Mouse (Mus musculus): ENCODE measurements around the gene Edf1. TPM values are rescaled to one million over a fixed set of nuclear protein-coding genes. Genes with fewer than 3 reads are reported as not detected.

Edf1 gene
- polyA plus RNA-seq, 1 experiment from 2014 or later = 295 TPM

- TF ChIP-seq CTCF (IDR thresholded peaks at IDR 0.05; ENCODE audit: low read depth) = no peak
- Histone ChIP-seq H3K9ac (no peak overlapping the region), H3K27me3 (ENCODE audit: insufficient read depth, low read length) (peaks cover 16% of the 10 kb centered on the region), H3K27ac (ENCODE audit: low read depth) (no peak overlapping the region), H3K4me2 (no peak overlapping the region), H3K4me1 (ENCODE audit: insufficient read depth) (0 out of 2 replicates have a peak, but pooled peaks cover 3% of the 10 kb centered on the region), H3K9me3 (ENCODE audit: low read depth, low read length) (no peaks in the 10 kb centered on the region), H3K4me3 (ENCODE audit: low read depth, low read length) (no peak overlapping the region), H3K36me3 (ENCODE audit: insufficient read depth) (peaks cover 65% of the 10 kb centered on the region)
- no peak for DNase-seq
- no peak for ATAC-seq (ENCODE audit: insufficient read depth)
- 72% methylated on average over 4 of the region's 4 CpGs for WGBS
Observed at GRCm38 (mm10) chr2:25584856-25585255, 27.2 kb downstream of the Edf1 start.

- peaks cover 73% of the 10 kb centered on the region for H3K36me3 ChIP-seq (ENCODE audit: insufficient read depth)
- DNase-seq (no peak), ATAC-seq (ENCODE audit: insufficient read depth) (no peak)
- peaks cover 8% of the 10 kb centered on the region for H3K27me3 ChIP-seq (ENCODE audit: insufficient read depth, low read length)
- no peak overlapping the region for H3K4me2 ChIP-seq
- H3K4me3 ChIP-seq (ENCODE audit: low read depth, low read length) = no peak overlapping the region
- H3K9ac ChIP-seq = no peak overlapping the region
- H3K4me1 ChIP-seq (ENCODE audit: insufficient read depth) = 0 out of 2 replicates have a peak, but pooled peaks cover 3% of the 10 kb centered on the region
- TF ChIP-seq CTCF (IDR thresholded peaks at IDR 0.05; ENCODE audit: low read depth) = no peak
- H3K27ac ChIP-seq (ENCODE audit: low read depth) = no peak overlapping the region
- H3K9me3 ChIP-seq (ENCODE audit: low read depth, low read length) = no peaks in the 10 kb centered on the region
- WGBS = 76% methylated on average over 3 of the region's 3 CpGs
Observed at GRCm38 (mm10) chr2:25585601-25586000, 28.0 kb downstream of the Edf1 start.

DNA sequence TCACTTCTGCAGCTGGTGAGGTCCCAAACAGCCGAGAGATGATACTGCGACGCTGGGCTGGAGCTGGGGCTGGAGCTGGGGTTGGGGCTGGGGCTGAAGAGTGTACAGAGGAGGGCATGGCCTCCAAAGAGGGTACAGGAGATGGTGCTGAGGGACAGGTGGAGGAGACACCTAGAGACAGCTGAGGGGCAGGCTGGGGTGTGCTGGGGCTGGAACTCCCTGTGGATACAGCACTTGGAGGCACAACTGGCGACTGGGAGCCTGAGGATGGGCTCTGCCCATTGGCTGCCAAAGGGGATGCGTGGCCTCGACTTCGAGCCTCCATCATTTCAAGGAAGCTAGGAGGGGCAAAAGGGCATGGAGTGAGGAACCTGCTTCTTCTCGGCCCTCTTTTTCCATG lies 29.6 kb downstream of the Edf1 start:
- H3K36me3 ChIP-seq (ENCODE audit: insufficient read depth) = peaks cover 90% of the 10 kb centered on the region
- ATAC-seq (ENCODE audit: insufficient read depth) = no peak
- WGBS = 88% methylated on average over 8 of the region's 8 CpGs

DNA sequence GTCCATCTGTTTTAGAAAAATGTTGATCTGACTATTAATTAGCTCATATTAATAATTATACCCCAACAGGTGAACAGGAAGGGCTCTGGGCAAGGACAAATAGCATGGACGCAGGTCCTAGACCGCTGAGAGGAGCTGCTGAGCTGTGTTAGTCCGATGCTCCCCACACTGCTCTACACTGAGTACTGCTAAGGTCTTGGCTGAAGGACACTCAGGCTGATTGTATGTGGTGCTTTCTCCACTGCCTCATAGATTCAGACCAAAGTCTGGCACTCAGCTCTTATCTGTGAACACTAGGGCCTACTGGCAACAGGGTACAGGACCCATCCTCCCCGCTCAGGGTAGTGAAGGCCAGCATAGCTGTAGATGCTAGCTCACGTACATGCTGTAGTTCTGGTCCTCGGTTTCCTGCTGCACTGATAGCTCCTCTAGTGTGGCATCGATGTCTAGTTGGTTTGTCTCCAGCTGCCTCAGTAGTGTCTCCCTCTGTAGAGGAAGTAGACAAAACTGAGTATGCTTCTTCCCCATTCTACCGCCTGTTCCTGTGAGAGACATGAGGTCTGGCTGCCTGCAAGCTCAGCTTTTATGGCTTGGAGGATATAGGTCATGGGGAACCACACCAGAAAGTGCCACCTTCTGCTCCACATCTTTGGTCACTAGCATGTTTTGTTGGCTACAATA lies 30.7 kb downstream of the Edf1 start:
- DNase-seq (no peak), ATAC-seq (ENCODE audit: insufficient read depth) (no peak)
- Histone ChIP-seq H3K27me3 (ENCODE audit: insufficient read depth, low read length) (no peaks in the 10 kb centered on the region), H3K4me2 (no peak overlapping the region), H3K9me3 (ENCODE audit: low read depth, low read length) (no peaks in the 10 kb centered on the region), H3K4me1 (ENCODE audit: insufficient read depth) (no peaks in the 10 kb centered on the region), H3K4me3 (ENCODE audit: low read depth, low read length) (no peak overlapping the region), H3K36me3 (ENCODE audit: insufficient read depth) (peaks cover 93% of the 10 kb centered on the region), H3K27ac (ENCODE audit: low read depth) (no peak overlapping the region), H3K9ac (no peak overlapping the region)
- 92% methylated on average over 8 of the region's 8 CpGs for WGBS
- TF ChIP-seq CTCF (IDR thresholded peaks at IDR 0.05; ENCODE audit: low read depth) = no peak

More for the DNA sequence above, 29.6 kb downstream of the Edf1 start:
- H3K9ac ChIP-seq = no peak overlapping the region
- no peaks in the 10 kb centered on the region for H3K27me3 ChIP-seq (ENCODE audit: insufficient read depth, low read length)
- H3K27ac ChIP-seq (ENCODE audit: low read depth) = no peak overlapping the region
- DNase-seq = no peak
- no peaks in the 10 kb centered on the region for H3K9me3 ChIP-seq (ENCODE audit: low read depth, low read length)
- H3K4me1 ChIP-seq (ENCODE audit: insufficient read depth) = no peaks in the 10 kb centered on the region
- no peak for TF ChIP-seq CTCF (IDR thresholded peaks at IDR 0.05; ENCODE audit: low read depth)
- no peak overlapping the region for H3K4me2 ChIP-seq
- H3K4me3 ChIP-seq (ENCODE audit: low read depth, low read length) = no peak overlapping the region

- no peaks in the 10 kb centered on the region for H3K9me3 ChIP-seq (ENCODE audit: low read depth, low read length)
- H3K9ac ChIP-seq = no peak overlapping the region
- no peak for ATAC-seq (ENCODE audit: insufficient read depth)
- peak; percentile 40; the same call in 1 of the 2 replicates for TF ChIP-seq CTCF (IDR thresholded peaks at IDR 0.05; ENCODE audit: low read depth)
- WGBS = 77% methylated on average over 2 of the region's 2 CpGs
- no peak overlapping the region for H3K4me2 ChIP-seq
- H3K4me3 ChIP-seq (ENCODE audit: low read depth, low read length) = no peak overlapping the region
- peaks cover 91% of the 10 kb centered on the region for H3K36me3 ChIP-seq (ENCODE audit: insufficient read depth)
- no peaks in the 10 kb centered on the region for H3K4me1 ChIP-seq (ENCODE audit: insufficient read depth)
- H3K27me3 ChIP-seq (ENCODE audit: insufficient read depth, low read length) = no peaks in the 10 kb centered on the region
- peak; percentile 28 for DNase-seq
- H3K27ac ChIP-seq (ENCODE audit: low read depth) = no peak overlapping the region
Observed at GRCm38 (mm10) chr2:25591863-25592262, 34.2 kb downstream of the Edf1 start.

DNA sequence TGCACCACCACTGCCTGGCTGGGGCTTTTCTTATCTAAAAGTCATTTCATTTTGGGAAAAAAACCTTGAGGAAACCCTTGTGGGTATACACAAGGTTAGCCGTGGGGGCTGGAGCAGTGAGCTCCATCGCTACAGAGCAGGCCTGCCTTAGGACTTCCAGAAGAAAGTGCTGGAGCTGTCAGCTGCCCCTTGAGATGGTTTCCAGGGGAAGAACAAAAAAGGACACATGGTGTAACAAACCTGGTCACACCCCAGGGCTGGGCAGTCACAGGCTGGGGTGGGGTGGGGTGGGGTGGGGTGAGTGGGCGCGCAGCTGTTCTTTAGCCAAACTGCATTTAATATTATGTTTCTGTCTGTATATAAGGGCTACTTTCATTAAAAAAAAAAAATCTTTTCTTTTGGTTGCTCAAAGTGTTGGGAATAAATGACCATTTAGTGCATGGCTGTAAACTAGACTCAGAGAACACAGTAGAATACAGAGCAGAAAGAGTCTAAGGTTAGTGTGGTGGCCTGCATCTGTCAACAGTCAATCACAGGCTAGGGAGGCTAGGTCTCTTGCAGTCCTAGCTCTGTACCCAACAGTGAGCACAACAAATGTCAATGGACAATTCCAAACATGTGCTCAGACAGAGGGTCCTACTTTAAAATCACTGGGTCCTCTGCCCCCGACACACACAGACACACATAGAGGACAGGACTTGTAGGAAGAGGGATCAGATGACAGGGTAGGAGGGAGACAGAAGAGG lies 39.3 kb downstream of the Edf1 start:
- H3K4me3 ChIP-seq (ENCODE audit: low read depth, low read length) = no peak overlapping the region
- H3K27ac ChIP-seq (ENCODE audit: low read depth) = no peak overlapping the region
- no peaks in the 10 kb centered on the region for H3K27me3 ChIP-seq (ENCODE audit: insufficient read depth, low read length)
- no peaks in the 10 kb centered on the region for H3K9me3 ChIP-seq (ENCODE audit: low read depth, low read length)
- DNase-seq (no peak), ATAC-seq (ENCODE audit: insufficient read depth) (no peak)
- no peak for TF ChIP-seq CTCF (IDR thresholded peaks at IDR 0.05; ENCODE audit: low read depth)
- peaks cover 95% of the 10 kb centered on the region for H3K36me3 ChIP-seq (ENCODE audit: insufficient read depth)
- no peaks in the 10 kb centered on the region for H3K4me1 ChIP-seq (ENCODE audit: insufficient read depth)
- H3K9ac ChIP-seq = no peak overlapping the region
- 93% methylated on average over 5 of the region's 5 CpGs for WGBS
- no peak overlapping the region for H3K4me2 ChIP-seq

DNA sequence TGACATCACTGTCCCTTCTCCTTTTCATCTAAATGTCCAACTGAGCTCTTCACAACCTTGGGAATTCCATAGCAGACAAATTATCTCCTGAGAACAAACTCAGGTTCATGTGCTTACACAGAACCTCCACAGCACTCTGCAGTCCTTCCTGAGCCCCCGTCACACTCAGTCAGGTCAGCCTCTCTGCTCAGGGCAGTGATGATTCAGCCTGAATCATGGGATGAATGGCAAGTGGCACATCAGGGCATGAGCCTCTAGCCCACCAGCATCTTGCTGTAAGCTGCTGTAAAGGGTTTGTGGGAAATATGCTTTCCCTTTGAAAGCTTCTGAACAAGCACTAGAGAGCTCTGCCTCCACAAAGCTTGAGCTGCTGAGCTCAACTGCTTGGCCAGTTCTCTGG lies 41.1 kb downstream of the Edf1 start:
- no peak overlapping the region for H3K4me3 ChIP-seq (ENCODE audit: low read depth, low read length)
- 81% methylated on average over 1 of the region's 1 CpGs for WGBS
- H3K4me1 ChIP-seq (ENCODE audit: insufficient read depth) = no peaks in the 10 kb centered on the region
- no peak for TF ChIP-seq CTCF (IDR thresholded peaks at IDR 0.05; ENCODE audit: low read depth)
- no peaks in the 10 kb centered on the region for H3K27me3 ChIP-seq (ENCODE audit: insufficient read depth, low read length)
- no peak for DNase-seq
- H3K36me3 ChIP-seq (ENCODE audit: insufficient read depth) = peaks cover 86% of the 10 kb centered on the region
- H3K9ac ChIP-seq = no peak overlapping the region
- ATAC-seq (ENCODE audit: insufficient read depth) = no peak
- H3K9me3 ChIP-seq (ENCODE audit: low read depth, low read length) = no peaks in the 10 kb centered on the region
- H3K4me2 ChIP-seq = no peak overlapping the region
- no peak overlapping the region for H3K27ac ChIP-seq (ENCODE audit: low read depth)

Data from lung, embryonic 14.5 days (tissue).